ENCODE assay signal across 19 mouse cellular contexts in the genomic region with DNA sequence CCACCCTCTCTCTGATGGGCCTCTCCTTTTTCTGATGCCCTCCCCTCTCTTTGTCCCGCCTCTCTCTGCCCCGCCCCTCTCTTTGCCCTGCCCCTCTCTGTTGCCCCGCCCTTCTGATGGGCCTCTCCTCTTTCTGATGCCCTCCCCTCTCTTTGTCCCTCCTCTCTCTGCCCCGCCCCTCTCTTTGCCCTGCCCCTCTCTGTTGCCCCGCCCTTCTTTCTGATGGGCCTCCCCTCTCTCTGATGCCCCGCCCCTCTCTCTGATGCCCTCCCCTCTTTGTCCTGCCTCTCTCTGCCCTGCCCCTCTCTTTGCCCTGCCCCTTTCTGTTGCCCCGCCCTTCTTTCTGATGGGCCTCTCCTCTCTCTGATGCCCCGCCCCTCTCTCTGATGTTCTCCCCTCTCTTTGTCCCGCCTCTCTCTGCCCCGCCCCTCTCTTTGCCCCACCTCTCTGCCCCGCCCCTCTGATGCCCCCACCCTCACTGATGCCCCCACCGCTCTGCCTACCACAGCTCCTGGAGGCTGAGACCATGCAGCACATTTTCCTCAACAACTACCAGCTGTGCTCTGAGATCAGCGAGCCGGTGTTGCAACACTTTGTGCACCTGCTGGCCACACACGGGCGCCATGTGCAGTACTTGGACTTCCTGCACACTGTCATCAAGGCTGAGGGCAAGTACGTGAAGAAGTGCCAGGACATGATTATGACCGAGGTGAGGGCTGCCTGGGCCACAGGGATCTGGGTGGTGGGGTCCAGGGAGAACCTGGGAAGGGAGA. TPM values are rescaled to one million over a fixed set of nuclear protein-coding genes. Genes with fewer than 3 reads are reported as not detected.
A peak's percentile ranks its signal among the peaks of the same experiment; 100 is the strongest.
DNase-seq lines count a peak whose midpoint lies in the region; ATAC-seq and TF ChIP-seq lines count a peak whose summit lies in the region.
"Had no signal": no experiment of that assay in that cellular context is flagged by ENCODE, and none has a peak within 500 bp of the region (broad histone marks: within the 10 kb centered on the region; RNA-seq: fewer than 3 reads in every experiment).

No protein-coding gene starts in this region.

- H3K4me2 ChIP-seq in CH12.LX (ENCODE audit: insufficient read depth, low read depth, poor library complexity, severe bottlenecking), result no peak overlapping the region
- H3K4me2 ChIP-seq in midbrain, embryonic 11.5 days, result no peak overlapping the region
- H3K4me2 ChIP-seq: embryonic facial prominence, embryonic 13.5 days; heart, embryonic 11.5 days; kidney, embryonic 15.5 days; limb, embryonic 15.5 days had no signal

- H3K9ac ChIP-seq in CH12.LX (ENCODE audit: insufficient read depth, low read depth), result no peak overlapping the region
- no peak overlapping the region for H3K9ac ChIP-seq in midbrain, embryonic 11.5 days (ENCODE audit: low read length)
- H3K9ac ChIP-seq: embryonic facial prominence, embryonic 13.5 days; kidney, embryonic 15.5 days; limb, embryonic 15.5 days had no signal

- peaks cover 10 to 24% of the 10 kb centered on the region in 2 experiments; a peak in 3 of 4 replicates for H3K4me1 ChIP-seq in CH12.LX (ENCODE audit: control insufficient read depth in 1 of 2, insufficient read depth in 2 of 2)
- H3K4me1 ChIP-seq in midbrain, embryonic 11.5 days (ENCODE audit: control insufficient read depth, insufficient read depth, low read length), result no peaks in the 10 kb centered on the region
- H3K4me1 ChIP-seq: embryonic facial prominence, embryonic 13.5 days; kidney, embryonic 15.5 days; limb, embryonic 15.5 days had no signal

- H3K36me3 ChIP-seq in CH12.LX (replicated peaks in 1 of 2; ENCODE audit: control insufficient read depth in 1 of 2, insufficient read depth in 1 of 2, low read length in 1 of 2), result peaks cover 18 to 81% of the 10 kb centered on the region in 2 experiments
- no peaks in the 10 kb centered on the region for H3K36me3 ChIP-seq in midbrain, embryonic 11.5 days (ENCODE audit: control insufficient read depth, insufficient read depth, low read length)
- H3K36me3 ChIP-seq: forebrain, embryonic 10.5 days had no signal

- no peak for TF ChIP-seq CTCF in CH12.LX (conservative IDR thresholded peaks at IDR 0.05 in 1 of 2, IDR thresholded peaks at IDR 0.05 in 1 of 2; ENCODE audit: low read depth in 2 of 2, low read length in 2 of 2)

- WGBS in midbrain, embryonic 11.5 days, result 72% methylated on average over 17 of the region's 18 CpGs

- peak; percentile 70 for ATAC-seq in granulocyte monocyte progenitor cell, adult 5-6 weeks (replicated peaks; ENCODE audit: poor library complexity, severe bottlenecking)
- ATAC-seq in megakaryocyte progenitor cell, adult 5-6 weeks (replicated peaks; ENCODE audit: poor library complexity), result peak; percentile 51
- no peak for ATAC-seq in midbrain, embryonic 11.5 days (ENCODE audit: low FRiP score)

- H3K9me3 ChIP-seq in CH12.LX (replicated peaks; ENCODE audit: low read length), result peaks cover 2% of the 10 kb centered on the region
- H3K9me3 ChIP-seq in midbrain, embryonic 11.5 days (ENCODE audit: control insufficient read depth, low read length), result no peaks in the 10 kb centered on the region
- H3K9me3 ChIP-seq: embryonic facial prominence, embryonic 13.5 days; forebrain, embryonic 10.5 days; G1E; kidney, embryonic 15.5 days; limb, embryonic 15.5 days had no signal

- no peaks in the 10 kb centered on the region for H3K79me2 ChIP-seq in CH12.LX (replicated peaks; ENCODE audit: control insufficient read depth, extremely low read depth, insufficient read depth, poor library complexity, severe bottlenecking)

- no peak overlapping the region for H3K27ac ChIP-seq in CH12.LX (ENCODE audit: insufficient read depth, low read depth)
- H3K27ac ChIP-seq in midbrain, embryonic 11.5 days (ENCODE audit: low read depth, low read length), result no peak overlapping the region
- H3K27ac ChIP-seq: embryonic facial prominence, embryonic 13.5 days; forebrain, embryonic 10.5 days; hindbrain, postnatal 0 days; kidney, embryonic 15.5 days; limb, embryonic 15.5 days had no signal

- no peak for TF ChIP-seq EP300 in CH12.LX (IDR thresholded peaks at IDR 0.05; ENCODE audit: low read length)

- DNase-seq in lung, postnatal 10 days, result peak; percentile 26
- DNase-seq in lung, postnatal 4 days, result no peak
- DNase-seq in CH12.LX (ENCODE audit: extremely low read depth), result peak; percentile 18
- no peak for DNase-seq in thymus, postnatal 4 days
- DNase-seq in midbrain, embryonic 11.5 days (ENCODE audit: low spot score, missing footprints), result no peak
- no peak for DNase-seq in thymus, postnatal 10 days (ENCODE audit: low spot score in 2 of 2)
- DNase-seq: cerebellum, adult 11-12 months; gastrocnemius, postnatal 25 days; midbrain, embryonic 14.5 days; right cerebral cortex, postnatal 25 days had no signal

- no peak for TF ChIP-seq POLR2A in CH12.LX (IDR thresholded peaks at IDR 0.05; ENCODE audit: low read depth, low read length)

- dilution Hi-C loops in CH12.LX (cut with MboI; ENCODE audit: extremely low pct_ligation_motif_present, extremely low pct_unique_long_range_greater_than_20kb, low sequenced_read_pairs), result no loop called here

- H3K27me3 ChIP-seq in CH12.LX (replicated peaks), result no peaks in the 10 kb centered on the region
- H3K27me3 ChIP-seq in midbrain, embryonic 11.5 days (ENCODE audit: control insufficient read depth, insufficient read depth, low read length), result no peaks in the 10 kb centered on the region
- H3K27me3 ChIP-seq: embryonic facial prominence, embryonic 13.5 days; kidney, embryonic 15.5 days; limb, embryonic 15.5 days had no signal

- H3K4me3 ChIP-seq in CH12.LX (replicated peaks in 1 of 3; ENCODE audit: low read depth in 2 of 3, low read length in 2 of 3, poor library complexity in 1 of 3), result no peak overlapping the region
- no peak overlapping the region for H3K4me3 ChIP-seq in midbrain, embryonic 11.5 days (ENCODE audit: low read depth, low read length)
- H3K4me3 ChIP-seq: embryonic facial prominence, embryonic 13.5 days; forebrain, embryonic 10.5 days; kidney, embryonic 15.5 days; limb, embryonic 15.5 days had no signal

- no peak for TF ChIP-seq RAD21 in CH12.LX (IDR thresholded peaks at IDR 0.05; ENCODE audit: low read depth, low read length)

- in situ Hi-C loops in CH12.LX (cut with MboI; ENCODE audit: low pct_ligation_motif_present, low pct_unique_long_range_greater_than_20kb, low sequenced_read_pairs), result no loop called here

TF ChIP-seq in CH12.LX, 34 proteins besides CTCF, POLR2A, EP300 and RAD21:
- TF ChIP-seq ETS1 (conservative IDR thresholded peaks at IDR 0.05; ENCODE audit: low read depth, low read length) (no peak), NRF1 (IDR thresholded peaks at IDR 0.05; ENCODE audit: low read depth, low read length) (no peak), MAX (IDR thresholded peaks at IDR 0.05; ENCODE audit: low read length) (no peak), MXI1 (IDR thresholded peaks at IDR 0.05; ENCODE audit: low read depth, low read length) (no peak), MEF2A (IDR thresholded peaks at IDR 0.05; ENCODE audit: borderline replicate concordance, low read depth, low read length) (no peak), PAX5 (IDR thresholded peaks at IDR 0.05; ENCODE audit: low read length) (no peak), POLR2AphosphoS2 (IDR thresholded peaks at IDR 0.05; ENCODE audit: low read depth, low read length) (no peak), NELFE (IDR thresholded peaks at IDR 0.05; ENCODE audit: low read depth, low read length) (no peak), ELF1 (IDR thresholded peaks at IDR 0.05; ENCODE audit: low read depth, low read length) (no peak), UBTF (IDR thresholded peaks at IDR 0.05; ENCODE audit: low read depth, low read length) (no peak), ZKSCAN1 (IDR thresholded peaks at IDR 0.05; ENCODE audit: borderline replicate concordance, low read depth, low read length) (no peak)

RNA-seq across cellular contexts. Expression of gene Uqcc2, which starts 27.8 kb away (rescaled TPM):
- 198 and 208 TPM in 2 replicates for total RNA-seq in CH12.LX (2012; rRNA removed)
- total RNA-seq in CH12.LX (2014; rRNA removed), result 240 and 277 TPM in 2 replicates
- polyA plus RNA-seq in CH12.LX (2012; ENCODE audit: insufficient read length, low read depth), result 107 and 126 TPM in 2 replicates
- total RNA-seq in granulocyte monocyte progenitor cell, adult 5-6 weeks (2014; fragmentation: Nextera tagmentation), result 142 and 196 TPM in 2 replicates
- 166 and 171 TPM in 2 replicates for total RNA-seq in granulocyte monocyte progenitor cell, adult 5-6 weeks (2017)
- 134 and 138 TPM in 2 replicates for total RNA-seq in megakaryocyte progenitor cell, adult 5-6 weeks (2015)
- 154 and 170 TPM in 2 replicates for total RNA-seq in megakaryocyte progenitor cell, adult 5-6 weeks (2017)
- 316 and 332 TPM in 2 replicates for polyA plus RNA-seq in midbrain, embryonic 11.5 days (2014; fragmentation: Nextera tagmentation; extraction: Ambion mirVana)

RNA-seq across cellular contexts. Expression of gene Itpr3, which starts 48.8 kb away (rescaled TPM):
- total RNA-seq in CH12.LX (2012; rRNA removed), result 8.3 and 11.3 TPM in 2 replicates
- total RNA-seq in CH12.LX (2014; rRNA removed), result 2.5 TPM in 2 replicates
- polyA plus RNA-seq in CH12.LX (2012; ENCODE audit: insufficient read length, low read depth), result 8.5 and 9.5 TPM in 2 replicates
- 4.0 and 8.5 TPM in 2 replicates for total RNA-seq in granulocyte monocyte progenitor cell, adult 5-6 weeks (2014; fragmentation: Nextera tagmentation)
- 6.1 and 6.5 TPM in 2 replicates for total RNA-seq in granulocyte monocyte progenitor cell, adult 5-6 weeks (2017)
- 3.4 and 3.6 TPM in 2 replicates for total RNA-seq in megakaryocyte progenitor cell, adult 5-6 weeks (2015)
- 5.3 and 6.2 TPM in 2 replicates for total RNA-seq in megakaryocyte progenitor cell, adult 5-6 weeks (2017)
- 0.59 and 0.72 TPM in 2 replicates for polyA plus RNA-seq in midbrain, embryonic 11.5 days (2014; fragmentation: Nextera tagmentation; extraction: Ambion mirVana)

Comparison
In these comparisons a context has a peak if more than half of its experiments do, and no peak if none do; other contexts are left out.
1. DNase-seq: peak in lung, postnatal 10 days (single experiment) and CH12.LX (single experiment); none in lung, postnatal 4 days (0 of 2), thymus, postnatal 4 days (single experiment), midbrain, embryonic 11.5 days (single experiment) and thymus, postnatal 10 days (0 of 2).